Mouse (Mus musculus) limb, embryonic 10.5 days (tissue): ENCODE results near the gene Nsmce4a. TPM values are rescaled to one million over a fixed set of nuclear protein-coding genes. Genes with fewer than 3 reads are reported as not detected.

Experiments
- DNase-seq: peaks from one replicate; pipeline ENCODE4 v3.0.0-alpha.2; 2017; ENCODE audit warnings: low spot score
- H3K27ac ChIP-seq: fragments of 300-500 bp; sonication (generic); 2 replicates; pipeline ENCODE4 v1.5.1; 2016; ENCODE audit warnings: mild to moderate bottlenecking
- H3K27me3 ChIP-seq: fragments of 300-500 bp; sonication (generic); 2 replicates; pipeline ENCODE4 v1.6.1; 2016; ENCODE audit warnings: low read depth, mild to moderate bottlenecking; ENCODE audit not compliant: poor library complexity, severe bottlenecking
- H3K36me3 ChIP-seq: fragments of 300-500 bp; sonication (generic); 2 replicates; pipeline ENCODE4 v1.6.1; 2016; ENCODE audit warnings: mild to moderate bottlenecking, moderate library complexity
- H3K4me1 ChIP-seq: fragments of 300-500 bp; sonication (generic); 2 replicates; pipeline ENCODE4 v1.6.1; 2016
- H3K4me3 ChIP-seq: fragments of 300-500 bp; sonication (generic); 2 replicates; pipeline ENCODE4 v1.5.1; 2016; ENCODE audit warnings: mild to moderate bottlenecking, moderate library complexity
- H3K9me3 ChIP-seq: fragments of 300-500 bp; sonication (generic); replicated peaks from 2 replicates; pipeline ENCODE4 v1.6.1; 2016; ENCODE audit warnings: mild to moderate bottlenecking
- WGBS: fragments of 180-500 bp; shearing (Covaris S2); methylation state at CpG from one replicate; pipeline ENCODE4 v1.1.7; 2016; 5-methylcytosine and 5-hydroxymethylcytosine counted together
- polyA plus RNA-seq: library from polyadenylated mRNA; unstranded; fragments of >200 nt; fragmentation: Nextera tagmentation; extraction: Ambion mirVana; gene quantifications from 2 replicates; pipeline ENCODE4 v1.2.1, GENCODE M21; 2016

Nsmce4a gene
- polyA plus RNA-seq, 1 experiment from 2014 or later, result 199 TPM

- peaks cover 8% of the 10 kb centered on the region for H3K36me3 ChIP-seq
- H3K27ac ChIP-seq, result peak overlapping the region; percentile 99
- no peaks in the 10 kb centered on the region for H3K27me3 ChIP-seq
- H3K4me3 ChIP-seq, result peak overlapping the region; percentile 76
- no peaks in the 10 kb centered on the region for H3K9me3 ChIP-seq
- under 1% methylated on average over 88 of the region's 90 CpGs for WGBS
- peaks cover 18% of the 10 kb centered on the region for H3K4me1 ChIP-seq
- DNase-seq, result peak; percentile 98
These were observed 53.5 kb downstream of the Nsmce4a start for GRCm38 (mm10) chr7:130519096-130520048.

DNA sequence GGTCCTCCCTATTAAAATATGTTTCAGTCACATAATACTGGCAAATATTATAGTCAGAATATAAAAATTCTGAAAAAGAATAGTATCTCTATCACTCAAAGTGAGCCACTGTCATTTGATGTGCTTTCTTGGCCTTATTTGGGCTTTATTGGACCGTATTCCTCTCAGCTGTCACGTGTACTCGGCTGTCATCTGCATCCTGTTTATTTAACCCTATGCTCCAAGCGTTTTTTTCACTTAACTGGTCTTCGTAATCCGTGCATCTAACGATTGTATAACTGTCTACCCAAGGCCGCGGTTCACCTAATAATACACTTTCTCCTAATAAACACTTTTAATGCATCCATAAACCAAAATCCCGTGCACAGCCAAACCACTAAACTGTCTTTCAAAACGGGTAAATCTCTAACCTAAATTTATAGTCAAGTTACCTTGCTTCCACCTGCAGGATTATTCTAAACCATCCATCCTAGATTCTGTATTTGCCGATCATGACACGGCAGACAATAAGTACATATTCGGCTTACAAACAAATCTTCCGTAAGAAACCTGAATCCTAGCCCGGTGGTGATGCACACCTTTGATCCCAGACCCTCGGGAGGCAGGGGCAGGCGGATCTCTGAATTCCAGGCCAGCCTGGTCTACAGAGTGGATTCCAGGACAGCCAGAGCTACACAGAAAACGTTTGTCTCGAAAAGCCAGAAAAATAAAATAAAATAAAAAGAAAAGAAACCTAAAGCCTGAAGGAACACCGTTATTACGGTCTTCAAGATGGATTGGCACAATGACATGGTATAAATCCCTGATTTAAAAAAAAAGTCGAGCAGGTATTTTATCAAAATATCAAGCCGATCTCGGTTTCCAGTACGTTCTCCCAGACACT lies 54.5 kb downstream of the Nsmce4a start:
- H3K27ac ChIP-seq, result peak overlapping the region; percentile 99
- WGBS, result 47% methylated on average over 26 of the region's 26 CpGs
- peak; percentile 34 for DNase-seq

DNA sequence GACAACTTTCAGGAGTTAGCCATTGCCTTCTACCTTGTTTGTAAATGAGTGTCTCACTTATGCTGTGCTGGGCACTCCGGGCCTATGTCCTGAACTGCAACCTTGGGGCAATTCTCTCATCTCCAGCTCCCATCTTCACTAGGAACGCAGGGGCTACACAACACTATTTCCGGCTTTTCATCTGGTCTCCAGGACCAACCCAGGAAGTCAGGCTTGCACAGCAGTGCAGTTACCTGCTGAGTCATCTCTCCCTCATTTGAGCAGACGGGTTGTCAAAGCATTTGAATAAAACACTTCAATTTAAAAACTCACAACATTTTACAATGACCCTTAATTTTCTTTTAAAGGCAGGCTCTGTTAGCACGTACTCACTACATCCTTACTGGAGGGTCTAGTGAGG lies 62.7 kb downstream of the Nsmce4a start:
- H3K4me1 ChIP-seq, result no peaks in the 10 kb centered on the region
- WGBS, result 94% methylated on average over 5 of the region's 5 CpGs
- no peak overlapping the region for H3K27ac ChIP-seq
- H3K4me3 ChIP-seq, result no peak overlapping the region
- peaks cover 86% of the 10 kb centered on the region for H3K36me3 ChIP-seq
- no peaks in the 10 kb centered on the region for H3K9me3 ChIP-seq
- no peak for DNase-seq
- no peaks in the 10 kb centered on the region for H3K27me3 ChIP-seq

More for the DNA sequence above, 54.5 kb downstream of the Nsmce4a start:
- Histone ChIP-seq H3K4me1 (peaks cover 18% of the 10 kb centered on the region), H3K27me3 (no peaks in the 10 kb centered on the region), H3K4me3 (peak overlapping the region; percentile 76), H3K36me3 (peaks cover 17% of the 10 kb centered on the region), H3K9me3 (no peaks in the 10 kb centered on the region)

DNA sequence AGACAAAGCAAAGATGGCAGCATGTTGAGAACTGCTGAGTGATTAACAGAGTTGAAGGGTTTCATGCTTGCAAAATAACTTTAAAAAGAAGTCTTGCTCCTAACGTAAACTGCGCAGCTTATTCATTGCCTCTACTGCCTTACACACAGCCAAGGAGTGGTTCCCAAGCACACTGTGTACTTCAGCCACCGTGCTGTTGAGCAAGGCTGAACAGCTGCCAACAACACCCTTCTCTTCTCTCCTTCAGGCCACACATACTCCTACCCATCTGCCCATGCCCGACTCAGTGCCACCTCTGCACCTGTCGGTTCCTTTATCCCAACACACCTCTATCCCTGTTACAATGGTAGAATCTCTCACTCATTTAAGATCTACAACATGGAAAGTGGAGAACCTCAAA lies 69.9 kb downstream of the Nsmce4a start:
- Histone ChIP-seq H3K27me3 (no peaks in the 10 kb centered on the region), H3K36me3 (peaks cover 73% of the 10 kb centered on the region)

GRCm38 (mm10) chr7:130501499-130501898 lies 71.4 kb downstream of the Nsmce4a start:
- peaks cover 6% of the 10 kb centered on the region; the same call in 1 of the 2 replicates for H3K4me1 ChIP-seq
- no peaks in the 10 kb centered on the region for H3K27me3 ChIP-seq
- H3K9me3 ChIP-seq, result no peaks in the 10 kb centered on the region
- peaks cover 59% of the 10 kb centered on the region for H3K36me3 ChIP-seq
- no peak for DNase-seq
- no peak overlapping the region for H3K27ac ChIP-seq
- H3K4me3 ChIP-seq, result no peak overlapping the region
- WGBS, result 84% methylated on average over 1 of the region's 1 CpGs

More for the DNA sequence above, 69.9 kb downstream of the Nsmce4a start:
- Histone ChIP-seq H3K4me1 (no peaks in the 10 kb centered on the region), H3K4me3 (no peak overlapping the region), H3K9me3 (no peaks in the 10 kb centered on the region), H3K27ac (no peak overlapping the region)
- WGBS, result 96% methylated on average over 5 of the region's 5 CpGs
- DNase-seq, result no peak

GRCm38 (mm10) chr7:130493346-130493745 lies 79.6 kb downstream of the Nsmce4a start:
- Histone ChIP-seq H3K36me3 (peaks cover 14% of the 10 kb centered on the region), H3K9me3 (no peaks in the 10 kb centered on the region), H3K27ac (no peak overlapping the region), H3K4me1 (peaks cover 6% of the 10 kb centered on the region; the same call in 1 of the 2 replicates), H3K27me3 (no peaks in the 10 kb centered on the region), H3K4me3 (no peak overlapping the region)
- WGBS, result 88% methylated on average over 3 of the region's 3 CpGs
- no peak for DNase-seq

DNA sequence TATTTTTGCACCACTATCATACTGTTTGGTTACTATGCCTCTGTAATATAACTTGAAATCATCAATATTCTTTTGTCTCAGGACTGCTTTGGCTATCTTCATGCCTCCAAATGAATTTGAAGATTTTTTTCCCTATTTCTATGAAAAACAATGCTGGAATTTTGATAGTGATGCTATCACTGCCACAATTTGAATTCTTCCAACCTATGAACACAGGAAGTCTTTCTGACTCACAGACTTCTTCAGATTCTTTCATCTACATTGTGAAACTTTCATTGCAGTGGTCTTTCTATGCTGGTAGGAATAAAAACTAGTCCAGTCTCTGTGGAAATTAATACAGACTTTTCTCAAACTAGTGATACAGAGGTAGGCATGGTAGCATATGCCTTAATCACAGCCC lies 80.9 kb downstream of the Nsmce4a start:
- Histone ChIP-seq H3K9me3 (no peaks in the 10 kb centered on the region), H3K4me3 (no peak overlapping the region), H3K27me3 (no peaks in the 10 kb centered on the region), H3K27ac (no peak overlapping the region), H3K36me3 (peaks cover 26% of the 10 kb centered on the region), H3K4me1 (no peaks in the 10 kb centered on the region)
- DNase-seq, result no peak

Other genes with a start within 250 kb of the Nsmce4a start
- gene Ate1, start 52.7 kb downstream of the Nsmce4a start, polyA plus RNA-seq, result 37.9 and 42.6 TPM in 2 replicates
- gene Tacc2, start 4.3 kb upstream of the Nsmce4a start, polyA plus RNA-seq, result 37.5 and 39.2 TPM in 2 replicates
- gene Btbd16, start 201.0 kb upstream of the Nsmce4a start, polyA plus RNA-seq, result not detected in 2 replicates